Mouse (Mus musculus): ENCODE results near the gene Jagn1. TPM values are rescaled to one million over a fixed set of nuclear protein-coding genes. Genes with fewer than 3 reads are reported as not detected.

Jagn1 gene
- polyA plus RNA-seq, 1 experiment: 81.6 TPM

GRCm38 (mm10) chr6:113483100-113483615, 40.8 kb downstream of the Jagn1 start, which contains the start of gene Creld1:
Gene Creld1, plus strand, starts transcription at chr6:113483297.
- 0% methylated on average over 26 of the region's 26 CpGs for whole genome bisulfite sequencing

GRCm38 (mm10) chr6:113483729-113484128, 41.4 kb downstream of the Jagn1 start:
- WGBS: 7% methylated on average over 10 of the region's 10 CpGs
- H3K4me1 ChIP-seq (ENCODE audit: control insufficient read depth, insufficient read depth, low read length): peaks cover 19% of the 10 kb centered on the region
- TF ChIP-seq CTCF (conservative IDR thresholded peaks at IDR 0.05; ENCODE audit: insufficient read depth, insufficient read length, low read depth, low read length) (no peak), POLR2A (IDR thresholded peaks at IDR 0.05; ENCODE audit: low read depth, low read length) (no peak)

More at GRCm38 (mm10) chr6:113483100-113483615, 40.8 kb downstream of the Jagn1 start, which contains the start of gene Creld1:
- Histone ChIP-seq H3K27me3 (replicated peaks; ENCODE audit: control insufficient read depth, insufficient read depth, low read length) (no peaks in the 10 kb centered on the region), H3K27ac (ENCODE audit: insufficient read depth, low read depth, low read length) (peak within 1 kb of the TSS; percentile 84), H3K4me3 (ENCODE audit: insufficient read depth, low read depth, low read length) (peak within 1 kb of the TSS; percentile 72), H3K36me3 (ENCODE audit: control insufficient read depth, insufficient read depth, low read length) (no peaks in the 10 kb centered on the region), H3K4me1 (ENCODE audit: control insufficient read depth, insufficient read depth, low read length) (peaks cover 19% of the 10 kb centered on the region)
- no peak for TF ChIP-seq CTCF (conservative IDR thresholded peaks at IDR 0.05; ENCODE audit: insufficient read depth, insufficient read length, low read depth, low read length)
- TF ChIP-seq POLR2A (IDR thresholded peaks at IDR 0.05; ENCODE audit: low read depth, low read length): peak; percentile 35
- DNase-seq: peak; percentile 99

GRCm38 (mm10) chr6:113487125-113487576, 44.8 kb downstream of the Jagn1 start:
- 42% methylated on average over 7 of the region's 7 CpGs for WGBS
- TF ChIP-seq POLR2A (IDR thresholded peaks at IDR 0.05; ENCODE audit: low read depth, low read length) (no peak), CTCF (conservative IDR thresholded peaks at IDR 0.05; ENCODE audit: insufficient read depth, insufficient read length, low read depth, low read length) (no peak)
- Histone ChIP-seq H3K27ac (ENCODE audit: insufficient read depth, low read depth, low read length) (peak overlapping the region; percentile 49; the same call in 1 of the 2 replicates), H3K4me3 (ENCODE audit: insufficient read depth, low read depth, low read length) (no peak overlapping the region), H3K4me1 (ENCODE audit: control insufficient read depth, insufficient read depth, low read length) (peaks cover 6% of the 10 kb centered on the region), H3K27me3 (replicated peaks; ENCODE audit: control insufficient read depth, insufficient read depth, low read length) (no peaks in the 10 kb centered on the region), H3K36me3 (ENCODE audit: control insufficient read depth, insufficient read depth, low read length) (no peaks in the 10 kb centered on the region; the same call in 1 of the 2 replicates)
- peak; percentile 77 for DNase-seq

More at GRCm38 (mm10) chr6:113483729-113484128, 41.4 kb downstream of the Jagn1 start:
- H3K36me3 ChIP-seq (ENCODE audit: control insufficient read depth, insufficient read depth, low read length): no peaks in the 10 kb centered on the region
- no peaks in the 10 kb centered on the region for H3K27me3 ChIP-seq (replicated peaks; ENCODE audit: control insufficient read depth, insufficient read depth, low read length)
- H3K27ac ChIP-seq (ENCODE audit: insufficient read depth, low read depth, low read length): peak overlapping the region; percentile 78
- peak overlapping the region; percentile 64 for H3K4me3 ChIP-seq (ENCODE audit: insufficient read depth, low read depth, low read length)
- DNase-seq: peak; percentile 25

GRCm38 (mm10) chr6:113489410-113489809, 47.0 kb downstream of the Jagn1 start:
- no peaks in the 10 kb centered on the region; the same call in 1 of the 2 replicates for H3K36me3 ChIP-seq (ENCODE audit: control insufficient read depth, insufficient read depth, low read length)
- 95% methylated on average over 14 of the region's 14 CpGs for WGBS
- TF ChIP-seq POLR2A (IDR thresholded peaks at IDR 0.05; ENCODE audit: low read depth, low read length) (no peak), CTCF (conservative IDR thresholded peaks at IDR 0.05; ENCODE audit: insufficient read depth, insufficient read length, low read depth, low read length) (no peak)
- no peak overlapping the region for H3K27ac ChIP-seq (ENCODE audit: insufficient read depth, low read depth, low read length)
- H3K4me3 ChIP-seq (ENCODE audit: insufficient read depth, low read depth, low read length): no peak overlapping the region
- H3K27me3 ChIP-seq (replicated peaks; ENCODE audit: control insufficient read depth, insufficient read depth, low read length): no peaks in the 10 kb centered on the region
- no peak for DNase-seq
- no peaks in the 10 kb centered on the region; the same call in 1 of the 2 replicates for H3K4me1 ChIP-seq (ENCODE audit: control insufficient read depth, insufficient read depth, low read length)

GRCm38 (mm10) chr6:113492101-113492864, 49.9 kb downstream of the Jagn1 start:
- no peaks in the 10 kb centered on the region for H3K27me3 ChIP-seq (replicated peaks; ENCODE audit: control insufficient read depth, insufficient read depth, low read length)
- no peak overlapping the region for H3K27ac ChIP-seq (ENCODE audit: insufficient read depth, low read depth, low read length)
- no peak overlapping the region for H3K4me3 ChIP-seq (ENCODE audit: insufficient read depth, low read depth, low read length)
- no peak for DNase-seq
- H3K4me1 ChIP-seq (ENCODE audit: control insufficient read depth, insufficient read depth, low read length): no peaks in the 10 kb centered on the region; the same call in 1 of the 2 replicates
- 85% methylated on average over 24 of the region's 24 CpGs for WGBS
- H3K36me3 ChIP-seq (ENCODE audit: control insufficient read depth, insufficient read depth, low read length): no peaks in the 10 kb centered on the region; the same call in 1 of the 2 replicates
- no peak for TF ChIP-seq POLR2A (IDR thresholded peaks at IDR 0.05; ENCODE audit: low read depth, low read length)
- TF ChIP-seq CTCF (conservative IDR thresholded peaks at IDR 0.05; ENCODE audit: insufficient read depth, insufficient read length, low read depth, low read length): no peak

GRCm38 (mm10) chr6:113494258-113494788, 52.0 kb downstream of the Jagn1 start:
- peak overlapping the region; percentile 52 for H3K4me3 ChIP-seq (ENCODE audit: insufficient read depth, low read depth, low read length)
- H3K27ac ChIP-seq (ENCODE audit: insufficient read depth, low read depth, low read length): no peak overlapping the region; the same call in 1 of the 2 replicates
- no peaks in the 10 kb centered on the region for H3K27me3 ChIP-seq (replicated peaks; ENCODE audit: control insufficient read depth, insufficient read depth, low read length)
- TF ChIP-seq POLR2A (IDR thresholded peaks at IDR 0.05; ENCODE audit: low read depth, low read length) (no peak), CTCF (conservative IDR thresholded peaks at IDR 0.05; ENCODE audit: insufficient read depth, insufficient read length, low read depth, low read length) (peak; percentile 74)
- H3K36me3 ChIP-seq (ENCODE audit: control insufficient read depth, insufficient read depth, low read length): no peaks in the 10 kb centered on the region; the same call in 1 of the 2 replicates
- no peaks in the 10 kb centered on the region for H3K4me1 ChIP-seq (ENCODE audit: control insufficient read depth, insufficient read depth, low read length)
- DNase-seq: peak; percentile 85
- WGBS: 2% methylated on average over 54 of the region's 54 CpGs

Measured in kidney, adult 2 months (tissue).